Mouse (Mus musculus): Measurements from ENCODE around the gene Akap6.

Akap6 gene

DNA sequence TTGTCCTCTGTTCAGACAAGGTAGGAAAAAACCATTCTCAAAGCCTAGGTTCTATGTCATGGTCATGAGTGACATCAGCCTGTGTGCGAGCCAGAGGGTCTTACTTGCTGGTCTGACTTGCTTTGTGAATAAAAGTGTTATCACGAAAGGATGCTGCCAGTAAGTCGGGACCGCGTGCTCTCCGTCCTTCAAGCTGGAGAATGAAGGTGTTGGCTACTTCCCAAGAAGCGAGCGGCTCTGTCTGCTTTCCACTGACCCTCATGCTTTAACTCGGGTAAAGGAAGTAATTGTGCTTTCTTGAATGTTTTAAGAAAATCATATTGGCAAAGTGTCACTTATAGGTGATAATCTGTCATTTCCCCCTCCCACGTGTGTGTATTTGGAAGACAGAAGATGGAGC lies 198.9 kb downstream of the Akap6 start:
- in situ Hi-C loops (cut with MboI, MseI): no loop called here

DNA sequence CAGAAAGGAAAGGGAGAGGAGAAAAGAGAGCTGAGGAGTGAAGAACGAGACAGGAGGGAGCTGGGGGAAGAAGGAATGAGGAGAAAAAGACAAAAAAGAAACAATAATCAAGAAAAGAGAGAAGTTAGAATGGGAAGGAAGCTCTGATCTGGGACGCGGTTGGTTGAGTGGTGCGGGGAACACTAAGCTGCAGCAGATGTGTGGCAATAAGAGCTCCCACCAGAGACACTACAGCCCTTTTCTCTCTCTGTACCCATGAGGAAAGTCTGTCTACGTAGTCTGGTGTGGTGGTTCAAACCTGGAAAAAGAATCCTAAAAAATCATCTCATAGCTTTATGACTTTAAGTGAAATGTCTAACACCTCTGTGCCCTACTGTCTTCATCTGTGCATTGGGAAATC lies 204.9 kb downstream of the Akap6 start:
- in situ Hi-C loops (cut with MboI, MseI): loop anchor here (25.0 kb wide), 1 partner anchor 1633 kb away; no protein-coding TSS in a partner anchor

DNA sequence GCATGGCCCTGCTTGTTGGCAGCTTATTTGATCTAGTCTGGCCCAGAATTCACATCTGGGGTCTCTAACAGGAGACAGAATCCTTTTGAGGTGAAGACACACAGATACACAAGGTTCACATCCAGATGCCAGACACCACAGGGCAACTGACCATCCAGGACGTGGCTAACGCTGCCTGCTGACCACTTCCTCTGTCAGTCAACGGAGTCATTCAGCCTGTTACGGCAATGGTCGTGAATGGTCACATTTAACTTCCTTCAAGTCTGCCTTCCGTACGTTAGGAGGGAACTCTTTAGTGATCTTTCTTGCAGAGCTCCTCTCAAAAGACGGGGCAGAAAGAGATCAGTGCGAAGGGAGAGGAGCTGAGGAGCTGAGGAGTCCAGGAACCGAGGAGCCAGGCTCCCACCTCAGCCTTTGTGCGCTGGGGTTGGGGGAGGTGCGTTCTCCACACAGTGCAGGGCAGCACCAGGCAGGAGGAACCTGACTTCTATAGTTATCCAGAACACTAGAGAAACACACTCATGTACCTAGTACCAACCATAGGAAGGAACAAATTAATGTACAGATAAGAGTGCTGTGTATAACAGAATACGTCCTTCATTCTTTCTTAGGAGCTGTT lies 209.4 kb downstream of the Akap6 start:
- in situ Hi-C loops (cut with MboI, MseI): loop anchor here (5.0 to 25.0 kb wide), 2 partner anchors 1144 to 1629 kb away; no protein-coding TSS in a partner anchor

DNA sequence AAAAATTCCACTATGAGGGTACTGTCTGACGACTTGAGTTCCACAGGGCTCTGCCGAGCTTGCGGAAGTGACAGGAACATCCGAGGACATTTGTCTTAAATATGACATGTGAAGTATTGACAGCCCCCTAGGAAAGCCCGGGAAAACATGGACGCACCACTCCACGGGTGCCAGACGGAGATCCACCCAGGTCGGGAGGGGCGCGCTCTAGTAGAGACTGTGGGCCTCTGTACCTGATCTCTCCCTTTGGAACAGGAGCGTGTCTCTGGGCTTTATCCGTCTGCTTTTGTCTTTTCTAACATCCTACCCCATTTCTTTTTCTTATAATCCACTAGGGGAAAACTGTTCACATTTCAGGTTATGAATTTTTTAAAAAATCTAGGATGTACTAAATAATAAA lies 211.2 kb downstream of the Akap6 start:
- in situ Hi-C loops (cut with MboI, MseI): loop anchor here (25.0 kb wide), 1 partner anchor 1627 kb away; no protein-coding TSS in a partner anchor

DNA sequence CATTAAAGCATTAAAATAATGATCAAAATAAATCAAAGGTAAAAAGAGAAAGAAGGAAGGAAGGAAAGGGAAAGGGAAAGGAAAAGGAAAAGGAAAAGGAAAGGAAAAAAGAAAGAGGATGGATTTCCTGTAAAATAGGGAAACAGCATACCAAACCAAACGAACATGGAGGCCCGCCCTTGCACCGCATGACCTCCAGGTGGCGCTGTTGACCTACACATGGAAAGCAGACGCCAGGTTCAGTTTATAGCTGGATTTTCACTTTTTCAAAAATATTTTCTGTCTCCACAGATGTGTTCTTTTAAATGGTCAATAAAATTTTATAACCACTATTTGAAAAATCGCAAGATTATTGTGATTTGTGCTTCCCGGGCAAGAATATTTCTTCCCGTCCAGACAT lies 211.6 kb downstream of the Akap6 start:
- in situ Hi-C loops (cut with MboI, MseI): loop anchor here (25.0 kb wide), 1 partner anchor 1626 kb away; no protein-coding TSS in a partner anchor

DNA sequence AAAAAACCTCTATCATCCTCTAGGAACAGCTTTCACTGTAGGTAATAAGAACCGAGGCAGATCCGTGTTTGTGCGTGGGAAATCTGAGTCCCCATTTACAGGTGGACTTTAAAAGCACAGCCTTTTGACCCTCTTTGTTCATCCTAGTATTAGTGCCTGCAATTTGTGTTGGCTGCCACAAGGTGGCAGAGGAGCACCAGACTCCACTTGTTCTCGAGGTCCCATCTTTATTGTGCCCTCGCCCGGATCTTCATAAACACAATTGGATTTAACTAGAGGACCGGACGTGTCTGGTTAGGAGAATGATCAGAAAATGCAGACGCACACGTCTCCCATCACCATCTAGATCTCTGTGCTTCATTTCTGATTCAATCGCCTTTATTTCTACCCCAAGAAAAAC lies 219.8 kb downstream of the Akap6 start:
- in situ Hi-C loops (cut with MboI, MseI): loop anchor here (25.0 kb wide), 1 partner anchor 1618 kb away; no protein-coding TSS in a partner anchor

DNA sequence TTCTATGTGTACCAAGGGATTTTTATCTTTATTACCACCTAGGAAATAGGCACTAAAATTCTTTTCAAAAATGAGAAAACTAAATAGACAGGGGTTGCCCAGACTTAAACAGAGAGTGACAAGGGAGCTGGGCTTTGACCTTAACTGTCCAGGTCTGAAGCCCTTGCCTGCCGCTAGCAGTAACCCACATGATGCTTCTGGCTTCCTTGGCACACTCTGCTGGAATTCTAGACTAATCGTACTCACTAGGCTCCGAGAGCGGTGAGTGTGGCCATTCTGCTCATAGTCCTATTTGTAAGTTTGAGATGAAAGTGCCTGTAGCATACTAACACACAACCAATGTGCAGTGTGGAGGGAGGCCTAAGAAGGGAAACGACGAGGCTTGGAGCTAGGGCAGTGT lies 223.3 kb downstream of the Akap6 start:
- in situ Hi-C loops (cut with MboI, MseI): loop anchor here (25.0 kb wide), 1 partner anchor 1615 kb away; no protein-coding TSS in a partner anchor

DNA sequence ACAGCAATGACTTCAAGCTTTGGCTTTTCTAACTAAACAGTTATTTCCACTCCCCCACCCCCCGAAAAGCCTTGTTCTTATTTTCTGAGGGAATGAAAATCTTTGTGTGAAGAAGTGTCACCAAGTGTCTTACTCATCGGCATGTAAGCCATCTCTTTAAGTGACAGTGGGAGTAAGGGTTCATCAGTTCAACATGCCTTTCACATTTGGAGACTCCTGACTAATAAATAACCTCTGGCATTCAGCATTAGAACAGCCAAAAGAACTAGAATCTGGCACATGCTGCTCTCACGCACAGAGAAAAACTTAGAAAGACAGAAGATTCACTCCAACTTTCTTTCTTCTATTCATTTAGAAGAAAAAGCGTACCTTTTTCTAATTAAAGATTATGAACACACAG lies 226.3 kb downstream of the Akap6 start:
- in situ Hi-C loops (cut with MboI, MseI): no loop called here

DNA sequence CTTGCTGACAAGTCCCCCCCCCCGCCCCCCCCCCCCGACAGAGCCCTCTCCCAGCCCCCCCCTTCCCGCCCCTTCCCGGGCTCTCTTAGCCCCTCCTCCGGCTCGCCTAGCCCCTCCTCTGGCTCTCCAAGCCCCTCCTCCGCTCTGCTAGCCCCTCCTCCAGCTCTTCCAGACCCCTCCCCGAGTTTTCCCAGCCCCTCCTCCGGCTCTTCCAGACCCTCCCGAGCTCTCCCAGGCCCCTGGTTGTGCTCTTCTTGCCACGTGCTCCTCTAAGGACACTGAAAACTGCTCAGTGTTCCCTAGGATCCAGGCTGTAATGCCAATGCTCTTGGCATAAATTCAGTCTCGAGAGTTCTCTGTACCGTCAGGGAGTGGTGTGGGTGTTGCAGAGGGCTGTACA lies 234.6 kb downstream of the Akap6 start:
- in situ Hi-C loops (cut with MboI, MseI): no loop called here

DNA sequence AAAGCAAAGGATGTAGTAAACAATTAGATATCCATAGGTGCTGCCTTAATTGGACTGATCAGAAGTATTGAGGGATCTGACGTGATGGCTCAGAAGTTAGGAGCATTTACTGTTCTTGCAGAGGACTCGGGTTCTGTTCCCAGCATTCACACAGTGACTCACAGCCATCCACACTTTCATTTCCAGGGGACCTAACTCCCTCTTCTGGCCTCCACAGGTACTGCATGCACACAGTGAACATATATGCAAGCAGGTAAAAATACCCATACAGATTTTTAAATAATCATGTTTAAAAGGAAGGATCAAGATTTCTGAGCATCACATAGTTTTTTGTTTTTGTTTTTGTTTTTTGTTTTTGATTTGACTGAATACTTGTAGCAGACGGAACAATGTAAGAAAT lies 235.8 kb downstream of the Akap6 start:
- in situ Hi-C loops (cut with MboI, MseI): no loop called here

DNA sequence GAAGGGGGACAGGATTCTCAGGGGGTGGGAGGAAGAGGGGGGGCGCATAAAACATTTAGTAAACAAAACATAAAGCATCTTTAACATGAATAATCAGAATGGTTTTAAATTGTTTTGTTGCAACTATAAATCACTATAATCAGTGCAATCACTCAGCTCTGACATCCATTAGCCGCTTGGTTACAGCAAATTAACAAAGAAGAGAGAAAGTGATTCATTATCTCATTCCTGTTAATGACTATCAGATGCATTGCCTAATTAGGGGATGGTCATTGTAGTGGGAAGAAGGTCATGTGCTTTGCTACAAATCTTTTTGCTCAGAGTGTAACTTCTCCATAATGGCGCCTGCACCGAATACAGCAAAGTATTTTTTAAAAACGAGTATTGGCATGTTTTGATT lies 239.6 kb downstream of the Akap6 start:
- in situ Hi-C loops (cut with MboI, MseI): no loop called here

DNA sequence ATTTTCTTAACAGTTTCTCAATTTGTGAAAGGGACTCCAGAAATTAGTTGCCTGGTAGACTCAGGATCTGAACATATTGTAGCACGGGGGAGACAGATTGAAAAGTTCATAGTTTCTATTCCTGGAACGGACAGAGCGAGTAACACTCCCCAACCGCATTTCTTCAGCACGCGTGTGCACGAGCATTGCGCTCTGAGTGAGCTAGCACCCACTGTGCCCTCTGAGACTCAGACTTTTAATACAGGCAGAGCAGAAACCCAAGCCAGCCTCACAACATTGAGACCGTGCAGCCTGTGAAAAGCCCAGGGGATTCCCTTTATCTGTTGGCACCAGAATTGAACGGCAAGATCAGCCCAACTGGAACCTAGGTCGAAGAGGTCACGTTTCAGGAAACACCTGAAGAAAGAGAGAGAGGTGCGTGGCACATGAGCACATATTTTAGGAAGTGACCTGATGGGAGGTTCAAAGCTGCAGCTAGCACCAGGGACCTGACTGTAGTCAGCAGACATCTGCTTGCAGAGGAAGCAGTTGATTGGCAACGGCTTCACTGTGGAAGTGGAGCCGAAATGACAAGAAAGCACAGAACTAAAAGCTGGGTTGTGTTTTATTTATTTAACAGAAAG lies 240.3 kb downstream of the Akap6 start:
- in situ Hi-C loops (cut with MboI, MseI): no loop called here

DNA sequence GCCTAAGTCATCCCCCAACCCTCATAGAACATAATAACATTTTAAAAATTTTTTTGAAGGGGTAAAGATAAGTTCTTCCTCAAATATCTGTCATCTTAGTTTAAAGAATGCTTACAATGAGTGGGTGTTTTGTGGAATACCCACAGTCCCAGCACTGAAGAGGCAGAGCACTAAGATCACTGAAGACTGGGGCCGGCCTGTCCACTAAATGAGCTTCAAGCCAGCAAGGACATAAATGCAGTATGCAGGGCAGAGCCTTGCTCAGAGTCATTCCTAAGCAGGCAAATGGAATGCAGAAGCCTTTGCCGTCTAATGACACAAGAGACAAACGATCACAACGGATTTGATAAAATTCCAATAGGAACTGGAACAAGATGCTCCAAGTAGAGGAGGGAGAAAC lies 242.8 kb downstream of the Akap6 start:
- in situ Hi-C loops (cut with MboI, MseI): no loop called here

DNA sequence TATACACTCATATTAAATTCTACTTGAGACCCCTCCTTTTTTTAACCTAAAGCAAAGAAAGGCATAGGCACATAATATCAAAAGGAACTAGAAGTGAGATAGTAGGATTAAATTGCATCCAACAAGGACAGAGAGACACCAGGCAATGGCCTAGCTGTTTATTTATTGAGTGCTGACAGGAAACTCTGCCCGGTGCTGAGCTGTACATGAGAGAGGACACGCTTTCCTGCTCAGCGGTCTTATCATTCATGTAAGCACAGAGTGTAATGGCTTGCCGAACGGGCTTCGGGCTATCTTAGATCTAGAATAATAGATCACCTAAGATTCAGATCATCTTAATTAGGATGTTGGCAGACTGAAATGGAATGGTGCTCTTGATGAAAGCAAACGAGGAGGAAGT lies 245.1 kb downstream of the Akap6 start:
- in situ Hi-C loops (cut with MboI, MseI): no loop called here

DNA sequence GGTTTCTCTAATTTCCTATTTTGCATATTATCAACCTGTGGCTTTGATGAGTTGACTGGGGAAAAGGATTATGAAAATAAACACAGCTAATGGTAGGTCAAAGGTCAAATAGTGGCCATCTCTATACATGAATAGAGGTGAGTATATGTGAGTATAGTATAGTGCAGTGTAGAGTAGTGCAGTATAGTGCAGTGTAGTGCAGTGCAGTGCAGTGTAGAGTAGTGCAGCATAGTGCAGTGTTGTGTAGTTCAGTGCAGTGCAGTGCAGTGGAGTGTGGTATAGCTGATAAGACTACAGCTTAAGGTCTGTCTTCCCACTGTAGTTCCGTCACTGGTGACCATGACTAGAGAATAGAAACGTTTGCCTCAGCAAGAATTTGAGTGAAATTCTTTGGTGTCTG lies 245.8 kb downstream of the Akap6 start:
- in situ Hi-C loops (cut with MboI, MseI): no loop called here

DNA sequence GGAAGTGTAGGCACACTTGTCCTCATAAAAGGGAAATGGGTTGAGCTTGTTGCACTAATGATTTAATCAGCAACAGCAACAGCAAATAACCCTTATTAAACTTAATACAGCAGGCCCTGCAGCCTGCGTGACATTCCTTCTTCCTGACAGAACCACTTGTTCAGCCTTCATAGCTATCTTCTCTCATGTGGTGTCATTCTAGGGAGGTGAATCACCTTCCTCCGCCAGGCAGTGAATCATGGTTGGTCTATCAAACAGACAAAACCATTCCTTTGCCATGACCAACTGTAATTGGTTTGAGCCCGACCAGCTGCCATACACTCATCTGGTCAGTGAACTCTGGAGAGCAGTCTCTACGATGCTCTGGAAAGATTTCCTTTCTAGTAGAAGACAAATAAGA lies 251.5 kb downstream of the Akap6 start:
- in situ Hi-C loops (cut with MboI, MseI): no loop called here

DNA sequence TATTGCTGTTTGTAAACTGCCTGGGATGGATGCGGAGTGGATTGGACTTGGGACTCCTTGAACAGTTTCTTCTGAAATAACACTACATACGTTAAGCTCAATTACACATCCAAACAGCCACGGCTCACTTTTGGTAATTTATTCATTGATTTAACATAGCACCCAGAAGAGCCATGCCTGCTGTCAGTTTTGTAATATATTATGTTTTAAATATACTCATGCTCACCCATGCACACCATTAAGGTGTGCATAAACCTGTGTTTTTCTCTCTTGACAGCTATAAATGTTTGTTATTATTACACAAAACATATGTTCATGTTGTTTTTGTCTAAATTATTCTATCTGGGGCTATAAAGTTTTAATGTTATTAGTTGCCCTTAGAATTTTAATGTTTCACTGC lies 258.4 kb downstream of the Akap6 start:
- in situ Hi-C loops (cut with MboI, MseI): no loop called here

DNA sequence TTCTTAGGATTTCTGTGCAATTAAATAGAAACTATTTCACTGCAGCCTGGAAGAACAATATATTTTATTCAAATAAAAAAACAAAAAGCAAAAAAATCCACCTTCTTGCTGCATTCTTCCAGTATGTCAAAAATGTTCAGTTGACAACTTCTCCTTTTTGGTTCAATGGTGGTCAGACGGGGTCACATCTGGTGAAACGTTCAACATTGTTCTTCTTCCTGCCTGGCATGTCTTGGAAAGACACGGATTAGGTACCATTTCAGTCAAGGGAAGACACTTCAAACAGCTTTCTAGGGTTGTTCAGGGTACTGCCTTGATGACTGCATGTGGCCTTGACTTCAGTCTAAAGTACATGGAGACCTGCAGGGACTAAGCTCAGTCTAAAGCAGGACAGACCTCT lies 258.8 kb downstream of the Akap6 start:
- in situ Hi-C loops (cut with MboI, MseI): no loop called here

DNA sequence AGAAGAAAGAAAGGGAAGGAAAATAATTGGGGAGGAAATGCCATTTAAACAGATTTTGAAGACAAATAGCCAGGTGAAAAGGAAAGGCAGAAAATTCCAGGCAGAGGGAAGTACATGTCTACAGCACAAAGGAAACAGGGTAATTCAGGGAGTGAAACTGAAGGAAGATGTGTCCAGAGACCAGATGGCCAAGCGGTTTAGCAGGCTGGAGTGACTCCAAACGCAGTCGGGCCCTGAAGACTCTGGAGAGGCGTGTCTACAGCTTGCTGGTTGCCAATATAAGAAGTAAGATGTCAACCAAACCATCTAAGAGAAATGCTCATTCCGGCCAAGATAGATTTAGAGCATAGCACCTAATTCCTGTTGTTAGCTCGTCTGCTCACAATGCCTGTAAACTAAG lies 292.6 kb downstream of the Akap6 start:
- in situ Hi-C loops (cut with MboI, MseI): no loop called here

DNA sequence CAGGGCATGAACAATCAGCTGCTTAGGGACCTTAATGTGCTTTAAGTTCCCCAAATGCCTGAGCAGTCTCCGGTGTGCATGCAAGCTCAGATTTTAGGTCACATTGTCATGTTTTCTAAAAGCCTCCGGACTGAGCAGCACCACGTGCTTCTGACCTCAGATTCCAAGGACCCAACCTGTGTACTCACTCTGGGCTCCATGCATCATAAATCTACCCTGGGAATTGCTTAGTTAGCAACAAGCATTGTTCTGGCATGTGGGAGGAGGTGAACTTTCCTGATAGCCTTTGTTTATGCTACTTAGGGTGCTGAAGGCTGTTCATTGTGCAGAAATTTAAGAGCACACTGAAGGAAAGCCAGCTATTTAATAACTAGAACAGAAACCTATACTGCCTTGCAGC lies 313.2 kb downstream of the Akap6 start:
- in situ Hi-C loops (cut with MboI, MseI): no loop called here

DNA sequence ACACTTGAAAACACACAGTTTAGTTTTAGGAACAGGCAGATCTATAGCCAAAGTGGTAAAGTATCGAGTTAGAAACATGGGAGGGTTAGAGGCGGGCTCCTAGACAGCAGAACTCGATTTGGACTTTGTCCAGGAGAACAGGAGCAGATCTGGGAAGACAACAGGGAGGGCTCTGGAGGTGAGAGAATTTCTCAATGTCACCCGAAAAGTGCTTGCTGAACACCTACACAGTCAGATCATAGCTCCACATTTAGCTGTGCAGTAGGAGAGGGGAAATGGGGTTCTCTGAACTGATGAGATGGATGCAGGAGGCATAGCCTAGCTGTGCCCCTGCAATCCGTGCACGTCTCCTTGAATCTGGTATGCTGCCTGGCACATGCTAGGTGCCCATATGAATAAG lies 315.4 kb downstream of the Akap6 start:
- in situ Hi-C loops (cut with MboI, MseI): no loop called here

DNA sequence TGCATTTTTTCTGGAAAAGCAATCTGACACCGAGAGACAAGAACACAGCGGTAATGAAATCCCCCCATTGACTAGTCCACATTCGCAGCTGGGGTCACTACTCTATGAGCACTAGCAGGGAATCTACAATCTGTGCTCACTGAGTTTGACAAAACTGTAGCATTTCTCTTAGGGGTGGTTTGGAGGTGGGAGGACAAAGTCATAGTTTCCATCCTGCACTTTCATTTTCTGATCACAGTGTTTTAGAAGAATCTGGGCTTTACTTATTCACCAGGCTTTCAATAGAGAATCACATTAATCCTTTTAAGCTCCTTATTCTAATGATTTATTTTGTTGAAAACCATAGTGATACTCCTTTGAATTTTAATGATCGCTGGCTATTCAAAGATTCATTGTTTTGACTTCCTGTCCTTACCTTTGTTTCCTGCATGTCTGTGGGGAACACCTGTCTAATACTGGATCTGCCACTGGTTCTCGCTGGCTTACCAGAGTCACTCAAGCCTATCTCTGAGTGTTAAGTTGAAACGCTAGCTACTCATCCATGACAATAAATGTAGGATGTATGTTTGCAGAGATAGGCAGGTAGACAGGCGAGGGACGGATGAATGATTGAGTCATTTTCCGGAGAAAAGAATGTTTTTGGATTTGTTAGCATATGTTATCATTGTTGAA lies 325.5 kb downstream of the Akap6 start:
- in situ Hi-C loops (cut with MboI, MseI): no loop called here

DNA sequence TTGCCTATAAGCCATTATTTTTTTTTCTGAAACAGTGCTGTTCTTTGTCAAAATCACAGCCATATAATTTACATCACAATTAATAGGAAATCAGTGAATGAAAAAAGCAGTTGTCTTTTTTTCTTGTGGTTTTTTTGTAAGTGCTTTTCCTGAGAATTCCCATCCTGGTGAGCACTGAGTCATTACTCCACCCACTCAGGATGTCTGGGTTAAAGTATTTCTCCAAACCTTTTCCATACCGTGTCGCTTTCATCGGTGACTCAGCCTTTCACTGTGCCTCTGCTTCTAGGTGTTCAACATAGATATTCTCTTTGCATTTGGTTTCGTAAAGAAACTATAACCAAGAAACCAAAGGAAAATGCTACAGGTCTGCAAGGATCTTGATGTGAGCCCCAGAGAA lies 328.1 kb downstream of the Akap6 start:
- in situ Hi-C loops (cut with MboI, MseI): no loop called here

All from T-helper 2 cell (primary cell).